Mouse (Mus musculus): ENCODE results near the gene Tmcc2.
"Not testable (repeated sequence)": the region's sequence is repeated elsewhere in the genome, so short reads cannot be mapped to it uniquely, and the experiment has no call there.

Tmcc2 gene

GRCm38 (mm10) chr1:132367692-132368506 lies 23.2 kb downstream of the Tmcc2 start:
- peak; percentile 58 to 80 for DNase-seq (ENCODE audit: low spot score in 2 of 2)

- no peak for DNase-seq (ENCODE audit: low spot score in 2 of 2)
Observed at GRCm38 (mm10) chr1:132366937-132367336, 24.1 kb downstream of the Tmcc2 start.

- no peak for DNase-seq (ENCODE audit: low spot score in 2 of 2)
Observed at GRCm38 (mm10) chr1:132366235-132366634, 24.8 kb downstream of the Tmcc2 start.

GRCm38 (mm10) chr1:132365645-132366044 lies 25.4 kb downstream of the Tmcc2 start:
- no peak for DNase-seq (ENCODE audit: low spot score in 2 of 2)

GRCm38 (mm10) chr1:132364896-132365557 lies 26.1 kb downstream of the Tmcc2 start:
- no peak for DNase-seq (ENCODE audit: low spot score in 2 of 2)

GRCm38 (mm10) chr1:132364388-132364787 lies 26.7 kb downstream of the Tmcc2 start:
- no peak for DNase-seq (ENCODE audit: low spot score in 2 of 2)

- DNase-seq (ENCODE audit: low spot score in 2 of 2), result no peak
Observed at GRCm38 (mm10) chr1:132361959-132362358, 29.1 kb downstream of the Tmcc2 start.

GRCm38 (mm10) chr1:132356841-132357240 lies 34.2 kb downstream of the Tmcc2 start:
- DNase-seq (ENCODE audit: low spot score in 2 of 2), result no peak

GRCm38 (mm10) chr1:132355841-132356242 lies 35.2 kb downstream of the Tmcc2 start:
- DNase-seq (ENCODE audit: low spot score in 2 of 2), result peak; percentile 71 to 77

GRCm38 (mm10) chr1:132355162-132355601 lies 35.9 kb downstream of the Tmcc2 start:
- DNase-seq (ENCODE audit: low spot score in 2 of 2), result no peak

- DNase-seq (ENCODE audit: low spot score in 2 of 2), result peak in 1 of 2 experiments; percentile 23
Observed at GRCm38 (mm10) chr1:132354234-132354633, 36.8 kb downstream of the Tmcc2 start.

- peak; percentile 30 to 59 for DNase-seq (ENCODE audit: low spot score in 2 of 2)
Observed at GRCm38 (mm10) chr1:132353389-132353788, 37.7 kb downstream of the Tmcc2 start.

GRCm38 (mm10) chr1:132351058-132351457 lies 40.0 kb downstream of the Tmcc2 start:
- DNase-seq (ENCODE audit: low spot score in 2 of 2), result no peak

- not testable (repeated sequence) for DNase-seq (ENCODE audit: low spot score in 2 of 2)
Observed at GRCm38 (mm10) chr1:132349601-132350000, 41.5 kb downstream of the Tmcc2 start.

GRCm38 (mm10) chr1:132349049-132349448 lies 42.0 kb downstream of the Tmcc2 start:
- not testable (repeated sequence) for DNase-seq (ENCODE audit: low spot score in 2 of 2)

GRCm38 (mm10) chr1:132348401-132348800 lies 42.7 kb downstream of the Tmcc2 start:
- no peak for DNase-seq (ENCODE audit: low spot score in 2 of 2)

GRCm38 (mm10) chr1:132346951-132347350 lies 44.1 kb downstream of the Tmcc2 start:
- no peak for DNase-seq (ENCODE audit: low spot score in 2 of 2)

GRCm38 (mm10) chr1:132346134-132346851 lies 44.8 kb downstream of the Tmcc2 start:
- peak in 1 of 2 experiments; percentile 50 for DNase-seq (ENCODE audit: low spot score in 2 of 2)

- DNase-seq (ENCODE audit: low spot score in 2 of 2), result no peak
Observed at GRCm38 (mm10) chr1:132345514-132345913, 45.6 kb downstream of the Tmcc2 start.

- DNase-seq (ENCODE audit: low spot score in 2 of 2), result no peak
Observed at GRCm38 (mm10) chr1:132343656-132344055, 47.4 kb downstream of the Tmcc2 start.

- no peak for DNase-seq (ENCODE audit: low spot score in 2 of 2)
Observed at GRCm38 (mm10) chr1:132343191-132343590, 47.9 kb downstream of the Tmcc2 start.

GRCm38 (mm10) chr1:132342518-132342917 lies 48.6 kb downstream of the Tmcc2 start:
- no peak for DNase-seq (ENCODE audit: low spot score in 2 of 2)
